In the genomic region with DNA sequence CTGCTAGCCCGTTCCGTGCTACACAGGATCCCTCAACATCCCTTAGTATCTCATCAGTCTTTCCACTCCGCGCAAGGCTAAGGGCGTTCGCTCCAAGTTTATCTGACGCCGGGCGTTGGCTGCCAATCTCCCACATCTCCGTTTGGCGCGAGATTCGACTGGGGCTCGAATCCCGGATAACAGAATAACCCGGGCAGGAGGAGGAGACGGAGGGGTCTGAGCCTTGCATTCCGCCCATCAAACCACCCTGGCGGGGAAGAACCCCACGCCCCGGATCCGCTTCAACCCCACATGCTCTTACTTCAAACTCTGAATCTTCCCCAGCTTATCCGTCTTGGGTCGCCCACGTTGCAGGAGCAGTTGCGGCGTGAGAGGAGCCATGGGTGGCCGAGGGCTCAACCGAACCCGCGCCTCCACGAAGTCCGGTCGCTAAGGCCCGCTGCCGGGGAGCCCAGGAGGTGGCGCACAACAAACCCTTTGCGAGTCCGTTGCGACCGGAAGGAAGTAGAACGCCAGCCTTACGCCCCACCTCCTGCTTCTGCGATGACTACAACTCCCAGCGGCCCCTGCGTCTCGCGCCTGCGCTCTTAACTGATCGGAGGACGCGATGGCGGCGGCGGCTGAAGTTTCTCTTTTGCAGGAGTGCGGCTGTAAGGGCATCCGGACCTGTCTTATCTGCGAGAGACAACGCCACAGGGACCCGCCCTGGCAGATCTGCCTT, we compare ENCODE assay signal across 8 mouse cellular contexts. TPM values are rescaled to one million over a fixed set of nuclear protein-coding genes. Genes with fewer than 3 reads are reported as not detected.
DNase-seq lines count a peak whose midpoint lies in the region; ATAC-seq and TF ChIP-seq lines count a peak whose summit lies in the region.

Gene Lrwd1, minus strand, starts transcription at position 504 of the 721 bp plus-strand sequence.
Gene Alkbh4, plus strand, starts transcription at position 576 of the 721 bp plus-strand sequence.

- peaks cover 32% of the 10 kb centered on the region for H3K36me3 ChIP-seq in ES-E14 (ENCODE audit: control insufficient read depth, insufficient read depth, low read length, poor library complexity, severe bottlenecking)
- H3K36me3 ChIP-seq in forebrain, embryonic 15.5 days, result peaks cover 25% of the 10 kb centered on the region

- intact Hi-C loops in heart, postnatal 25 days (cut with DNase I), result loop anchor here (2.0 kb wide), 2 partner anchors 19 to 51 kb away; partner anchors contain the start of gene Polr2j

- peak; percentile 95 for ATAC-seq in forebrain, embryonic 15.5 days (replicated peaks)
- peak; percentile 94 for ATAC-seq in neutrophil, adult 5-6 weeks (ENCODE audit: extremely low read depth, insufficient number of reproducible peaks, low FRiP score, poor library complexity, severe bottlenecking)

- WGBS in forebrain, embryonic 15.5 days, result under 1% methylated on average over 60 of the region's 60 CpGs
- under 1% methylated on average over 60 of the region's 60 CpGs for WGBS in lung, adult 2 months

- peak; percentile 69 for TF ChIP-seq POLR2A in lung, adult 2 months (IDR thresholded peaks at IDR 0.05; ENCODE audit: borderline replicate concordance, extremely low read depth, low read depth, low read length)

- peaks cover 0 to 19% of the 10 kb centered on the region in 2 experiments; a peak in 1 of 4 replicates for H3K4me1 ChIP-seq in ES-E14 (ENCODE audit: control insufficient read depth in 2 of 2, insufficient read depth in 2 of 2, low read length in 2 of 2, poor library complexity in 1 of 2)
- peaks cover 24% of the 10 kb centered on the region for H3K4me1 ChIP-seq in forebrain, embryonic 15.5 days
- H3K4me1 ChIP-seq in lung, adult 2 months (ENCODE audit: control insufficient read depth, insufficient read depth, low read length), result peaks cover 7% of the 10 kb centered on the region

- peak; percentile 48; the same call in 1 of the 2 replicates for TF ChIP-seq CTCF in lung, adult 2 months (IDR thresholded peaks at IDR 0.05; ENCODE audit: insufficient read depth, low read length)

- in situ Hi-C loops in ES-E14 (cut with MboI; ENCODE audit: low sequenced_read_pairs in 2 of 2, unreplicated experiment in 2 of 2), result no loop called here

- H3K9ac ChIP-seq in ES-E14 (ENCODE audit: insufficient read depth, low read depth, low read length, poor library complexity, severe bottlenecking), result peak within 1 kb of the TSS; percentile 93
- peak within 1 kb of the TSS; percentile 83 for H3K9ac ChIP-seq in forebrain, embryonic 15.5 days (replicated peaks)

- H3K4me3 ChIP-seq in ES-E14 (ENCODE audit: insufficient read depth in 1 of 2, low read depth in 1 of 2, low read length in 2 of 2, poor library complexity in 1 of 2, severe bottlenecking in 1 of 2), result peak within 1 kb of the TSS; percentile 85 to 94
- peak within 1 kb of the TSS; percentile 77 for H3K4me3 ChIP-seq in forebrain, embryonic 15.5 days
- H3K4me3 ChIP-seq in lung, adult 2 months (replicated peaks; ENCODE audit: extremely low read depth, low read depth, low read length), result peak within 1 kb of the TSS; percentile 89

- H3K4me2 ChIP-seq in forebrain, embryonic 15.5 days (replicated peaks), result peak within 1 kb of the TSS; percentile 75

- peak within 1 kb of the TSS; percentile 64; the same call in 1 of the 2 replicates for H3K27ac ChIP-seq in ES-E14 (ENCODE audit: insufficient read depth, low read depth, low read length, poor library complexity, severe bottlenecking)
- peak within 1 kb of the TSS; percentile 58; the same call in 1 of the 2 replicates for H3K27ac ChIP-seq in forebrain, embryonic 15.5 days (replicated peaks)

- no peaks in the 10 kb centered on the region for H3K9me3 ChIP-seq in ES-E14 (ENCODE audit: control insufficient read depth, insufficient read depth, low read depth, low read length)
- H3K9me3 ChIP-seq in forebrain, embryonic 15.5 days, result no peaks in the 10 kb centered on the region

- H3K27me3 ChIP-seq in forebrain, embryonic 15.5 days, result no peaks in the 10 kb centered on the region

- DNase-seq in ES-E14 (ENCODE audit: low read depth, low spot score), result peak; percentile 95
- peak; percentile 96 for DNase-seq in cerebellum, adult 11-12 months
- DNase-seq in heart, postnatal 25 days (ENCODE audit: low spot score), result peak; percentile 92
- peak; percentile 92 to 97 for DNase-seq in layer of hippocampus, adult 18-20 months (ENCODE audit: low spot score in 2 of 2)
- peak; percentile 95 for DNase-seq in lung, adult 2 months
- DNase-seq in thymus, adult 18-20 months, result peak; percentile 96 to 97

TF ChIP-seq in ES-E14, 5 proteins besides CTCF, POLR2A, EP300 and RAD21:
- TF ChIP-seq MAFK (IDR thresholded peaks at IDR 0.05; ENCODE audit: insufficient read depth, low read depth, low read length) (no peak), CHD2 (IDR thresholded peaks at IDR 0.05; ENCODE audit: low read depth, low read length) (no peak), HCFC1 (IDR thresholded peaks at IDR 0.05; ENCODE audit: borderline replicate concordance, insufficient read depth, low read length) (peak; percentile 94), ZC3H11A (IDR thresholded peaks at IDR 0.05; ENCODE audit: borderline replicate concordance, low read depth, low read length) (no peak), ZNF384 (IDR thresholded peaks at IDR 0.05; ENCODE audit: low read depth, low read length) (no peak)

RNA-seq across cellular contexts. Expression of gene Lrwd1, which starts in this region (rescaled TPM):
- 74.7 and 89.7 TPM in 2 replicates for total RNA-seq in ES-E14 (2012; rRNA removed)
- 36.8 and 36.9 TPM in 2 replicates for polyA plus RNA-seq in forebrain, embryonic 15.5 days (2015; fragmentation: Nextera tagmentation; extraction: Ambion mirVana)
- 1 to 10 TPM; 5.0 to 6.3 TPM for total RNA-seq in heart, postnatal 25 days (2021)
- total RNA-seq in layer of hippocampus, adult 18-20 months (2021), result 10 to 100 TPM; 14.6 to 14.9 TPM
- polyA plus RNA-seq in lung, adult 2 months (2012; rRNA removed), result 32.3 and 35.4 TPM in 2 replicates
- total RNA-seq in neutrophil, adult 5-6 weeks (2017), result 32.9 and 34.4 TPM in 2 replicates

RNA-seq across cellular contexts. Expression of gene Alkbh4, which starts in this region (rescaled TPM):
- 11.3 and 13.3 TPM in 2 replicates for total RNA-seq in ES-E14 (2012; rRNA removed)
- 18.4 and 19.5 TPM in 2 replicates for polyA plus RNA-seq in forebrain, embryonic 15.5 days (2015; fragmentation: Nextera tagmentation; extraction: Ambion mirVana)
- total RNA-seq in heart, postnatal 25 days (2021), result 1 to 10 TPM; 5.3 to 6.0 TPM
- 10 to 100 TPM; 11.0 to 11.4 TPM for total RNA-seq in layer of hippocampus, adult 18-20 months (2021)
- polyA plus RNA-seq in lung, adult 2 months (2012; rRNA removed), result 15.1 TPM in 2 replicates
- total RNA-seq in neutrophil, adult 5-6 weeks (2017), result 3.7 and 7.9 TPM in 2 replicates

Comparison
In these comparisons a context has a peak if more than half of its experiments do, and no peak if none do; other contexts are left out.
1. Peak in every context shown above with its lines: DNase-seq, ATAC-seq, H3K4me3 ChIP-seq and H3K27ac ChIP-seq.